Mouse (Mus musculus) layer of hippocampus, adult 9-11 months (tissue): Measurements from ENCODE around the gene Slc25a39.
A peak's percentile ranks its signal among the peaks of the same experiment; 100 is the strongest.
"Not testable (repeated sequence)": the region's sequence is repeated elsewhere in the genome, so short reads cannot be mapped to it uniquely, and the experiment has no call there.

Experiments used
- DNase-seq: peaks from one replicate; pipeline ENCODE4 v3.0.0; 2022

Gene Slc25a39

DNA sequence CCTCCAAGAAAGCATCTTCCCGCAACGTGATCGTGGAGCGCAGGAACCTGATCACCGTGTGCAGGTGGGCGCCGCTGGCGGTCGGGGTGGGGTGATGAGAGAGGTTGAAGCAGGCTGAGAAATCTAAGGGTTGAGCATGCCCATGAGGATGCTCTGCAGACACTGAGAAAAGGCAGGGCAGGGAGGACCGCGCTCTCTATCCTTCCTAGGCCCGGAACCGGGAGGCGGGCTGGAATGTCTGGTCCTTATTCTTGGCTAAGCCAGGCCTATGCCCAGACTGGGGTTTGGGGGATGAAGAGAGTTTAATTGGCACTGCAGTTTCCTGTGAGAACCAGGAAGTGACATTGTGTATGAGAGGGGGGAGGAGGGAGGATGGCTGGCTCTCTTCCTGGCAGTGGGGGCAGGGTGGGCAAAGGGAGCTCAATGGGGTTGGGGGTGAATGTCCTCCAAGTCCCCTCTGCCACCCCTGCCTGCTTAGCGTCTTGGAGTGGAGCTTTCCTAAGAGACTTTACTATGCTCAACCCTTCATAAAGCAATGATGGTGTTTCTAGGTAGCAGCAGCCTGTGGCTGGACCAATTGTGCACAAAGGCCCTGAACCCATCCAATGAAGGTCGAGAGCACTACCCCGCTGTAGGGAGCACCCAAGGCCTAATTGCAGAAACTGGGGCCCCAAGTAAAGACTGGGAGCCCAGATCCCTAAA is 13.9 kb downstream of the Slc25a39 start:
- peak; percentile 37 for DNase-seq

DNA sequence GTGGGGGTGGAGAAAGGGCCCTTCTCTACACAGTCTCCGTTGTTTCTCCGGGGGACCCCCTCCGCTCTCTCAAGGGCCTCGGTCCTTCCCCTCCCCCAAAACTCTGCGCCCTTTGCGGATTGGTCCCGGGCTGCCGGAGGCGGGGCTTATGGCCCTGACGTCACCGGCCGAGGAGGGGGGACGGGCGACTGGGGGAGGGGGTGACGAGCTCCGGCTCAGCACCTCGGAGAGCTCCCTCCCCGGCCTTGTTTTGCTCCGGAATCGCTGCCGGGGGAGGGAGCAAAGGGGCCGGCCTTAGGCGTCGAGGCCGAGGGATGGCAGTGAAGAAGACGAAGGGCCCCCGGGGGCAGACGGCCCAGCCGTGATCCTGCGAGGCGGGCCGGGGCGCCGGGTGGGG is 14.5 kb downstream of the Slc25a39 start, which contains the start of gene Rundc3a:
Rundc3a (plus strand) TSS at position 166 of the 397 bp plus-strand sequence.
- peak; percentile 94 for DNase-seq

DNA sequence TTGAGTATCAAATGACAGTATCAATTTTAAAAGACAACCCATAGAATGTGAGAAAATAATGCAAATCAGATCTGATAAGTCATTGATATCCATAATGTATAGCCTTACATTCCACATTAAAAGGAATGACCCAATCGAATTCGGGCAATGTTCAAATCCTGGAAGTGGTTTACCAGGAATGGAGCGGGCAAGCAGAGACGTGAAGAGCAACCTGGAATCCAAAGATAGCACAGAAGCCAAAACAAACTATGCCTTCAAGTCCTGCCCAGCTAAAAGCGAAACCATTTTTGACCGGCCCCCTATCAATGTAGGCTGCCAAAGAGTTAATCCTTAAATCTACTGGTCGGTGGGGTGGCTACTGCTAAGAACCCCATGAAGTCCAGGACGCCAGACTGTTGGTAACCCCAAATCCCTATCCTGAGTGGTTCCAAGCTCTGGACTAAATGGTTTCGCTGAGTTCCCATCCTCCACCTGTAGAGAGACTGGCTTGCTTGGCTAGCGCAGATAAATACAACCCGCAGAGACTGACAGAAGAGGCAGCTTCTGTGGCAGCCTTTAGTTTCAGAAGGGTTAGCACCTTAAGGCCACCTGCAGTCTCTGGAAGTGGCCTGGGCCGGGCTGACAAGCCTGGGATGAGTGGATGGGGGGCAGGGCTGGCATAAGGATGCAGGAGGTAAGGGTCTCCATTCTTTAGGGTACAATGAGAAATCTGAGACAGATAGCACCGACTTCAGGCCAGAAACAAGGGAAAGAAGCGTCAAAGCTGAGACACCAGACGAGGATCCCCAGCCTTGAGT is 15.1 kb downstream of the Slc25a39 start:
- DNase-seq, result no peak

DNA sequence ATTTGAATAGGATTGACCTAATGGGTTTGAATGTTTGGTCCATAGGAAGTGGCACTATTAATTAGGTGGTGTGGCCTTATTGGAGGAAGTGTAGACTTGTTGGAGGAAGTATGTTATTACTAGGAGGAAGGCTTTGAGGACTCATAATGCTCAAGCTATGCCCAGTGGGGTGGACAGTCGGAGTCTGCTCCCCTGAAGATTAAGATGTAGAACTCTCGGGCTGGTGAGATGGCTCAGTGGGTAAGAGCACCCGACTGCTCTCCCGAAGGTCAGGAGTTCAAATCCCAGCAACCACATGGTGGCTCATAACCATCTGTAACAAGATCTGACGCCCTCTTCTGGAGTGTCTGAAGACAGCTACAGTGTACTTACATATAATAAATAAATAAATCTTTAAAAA is 18.3 kb downstream of the Slc25a39 start:
- not testable (repeated sequence) for DNase-seq

DNA sequence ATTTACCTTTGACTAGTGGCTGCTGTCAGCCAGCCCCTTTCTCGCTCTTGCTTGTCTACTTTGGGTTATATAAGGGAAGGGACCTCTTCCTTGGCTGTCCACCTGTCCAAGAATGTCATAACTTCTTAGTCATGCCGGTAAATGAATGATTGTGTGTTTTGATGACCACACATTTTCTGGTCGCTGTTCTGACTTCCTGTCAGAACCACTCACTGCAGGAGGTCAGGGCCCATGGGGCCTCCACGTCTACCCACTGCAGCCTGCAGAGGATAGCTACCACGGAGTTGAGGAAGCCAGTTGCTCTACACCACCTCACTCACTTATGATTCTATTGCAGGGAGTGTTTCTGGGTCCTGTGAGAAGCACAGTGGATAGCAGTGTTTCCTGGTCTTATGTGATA is 21.6 kb downstream of the Slc25a39 start:
- no peak for DNase-seq

DNA sequence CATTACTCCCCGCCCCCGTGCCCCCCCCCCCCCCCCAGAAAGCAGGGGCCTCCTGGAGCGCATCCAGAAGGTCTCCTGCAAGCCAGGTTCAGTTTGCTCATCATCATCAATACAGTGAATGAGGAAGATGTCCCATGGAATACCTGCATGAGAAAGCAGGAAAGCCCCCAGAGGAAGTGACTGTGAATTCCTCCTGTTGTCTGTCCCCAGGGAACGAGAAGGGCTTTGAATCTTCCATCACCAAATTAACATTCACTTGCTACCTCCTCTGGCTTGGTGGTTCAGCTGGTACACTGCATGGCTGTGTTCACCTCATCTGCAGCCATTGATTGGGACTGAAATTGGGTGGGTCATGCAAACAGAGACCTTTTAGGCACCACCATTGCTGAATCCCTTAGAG is 22.7 kb downstream of the Slc25a39 start:
- no peak for DNase-seq

DNA sequence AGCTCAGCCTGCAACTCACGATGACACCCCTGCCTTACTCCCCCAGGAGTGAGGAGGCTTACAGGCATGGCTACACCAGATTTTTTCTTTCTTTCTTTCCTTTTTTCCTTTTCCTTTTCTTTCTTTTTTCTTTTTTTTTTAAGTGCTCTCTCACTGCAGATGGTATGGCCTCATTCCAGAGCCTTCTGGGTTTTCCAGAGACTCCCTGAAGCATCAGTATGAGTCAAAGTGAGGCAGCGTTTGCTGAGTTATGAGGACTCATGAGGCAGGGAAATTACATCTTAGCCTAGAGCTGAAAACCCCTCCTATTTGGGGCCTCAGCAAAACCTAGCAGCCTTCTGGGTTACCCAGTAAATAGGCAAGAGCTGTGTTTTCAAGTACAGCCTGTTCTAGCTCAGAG is 23.3 kb downstream of the Slc25a39 start:
- peak; percentile 59 for DNase-seq

DNA sequence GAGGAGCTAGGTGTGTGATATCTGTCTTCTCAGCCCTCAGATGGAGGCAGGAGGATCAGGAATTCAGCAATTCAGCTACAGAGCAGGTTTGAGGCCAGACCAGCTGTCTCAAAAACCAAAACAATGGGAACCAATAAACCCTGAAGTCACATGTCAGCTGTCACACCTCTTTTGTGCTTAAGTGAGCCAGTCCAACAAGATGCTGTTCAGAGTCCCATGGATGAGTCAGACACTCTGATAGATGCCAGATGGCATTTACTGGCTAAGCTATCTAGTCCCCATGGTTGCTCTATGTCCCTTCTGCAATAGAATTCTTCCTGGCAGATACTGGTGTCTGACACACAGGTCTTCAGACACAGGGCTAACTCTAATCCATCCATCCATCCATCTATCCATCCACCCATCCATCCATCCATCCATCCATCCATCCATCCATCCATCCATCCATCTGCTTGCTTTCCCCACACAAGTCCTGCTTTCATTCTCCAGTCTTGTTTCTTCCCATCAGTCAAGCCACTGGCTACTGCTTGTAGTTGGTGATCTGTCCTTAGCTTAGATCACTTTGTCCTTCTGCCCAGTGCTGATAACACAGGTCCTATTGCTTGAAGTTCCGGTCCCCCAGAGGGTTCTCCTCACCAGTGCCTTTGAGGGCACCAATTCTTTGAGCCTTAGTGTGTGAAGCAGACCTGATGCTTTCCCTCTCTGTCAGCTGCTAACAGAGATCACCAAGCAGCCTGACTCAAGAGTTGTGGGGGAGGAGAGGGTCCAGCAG is 24.2 kb downstream of the Slc25a39 start:
- DNase-seq, result peak; percentile 44

DNA sequence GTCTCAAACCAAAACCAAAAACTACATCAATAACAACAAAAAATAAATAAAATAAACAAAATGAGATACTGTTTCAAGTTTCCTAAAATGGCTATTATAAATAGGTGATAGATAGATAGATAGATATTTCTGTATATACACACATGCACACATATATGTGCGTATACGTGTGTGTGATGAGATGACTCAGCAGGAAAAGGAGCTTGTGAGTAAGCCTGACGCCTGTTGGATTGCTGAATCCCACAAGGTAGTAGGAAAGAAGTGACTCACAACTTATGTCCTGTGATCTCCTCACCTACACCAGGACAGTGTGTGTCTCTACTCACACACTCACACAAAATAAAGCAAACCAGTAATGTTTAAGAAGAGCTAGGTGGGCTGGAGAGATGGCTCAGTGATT is 25.0 kb downstream of the Slc25a39 start:
- DNase-seq, result no peak

DNA sequence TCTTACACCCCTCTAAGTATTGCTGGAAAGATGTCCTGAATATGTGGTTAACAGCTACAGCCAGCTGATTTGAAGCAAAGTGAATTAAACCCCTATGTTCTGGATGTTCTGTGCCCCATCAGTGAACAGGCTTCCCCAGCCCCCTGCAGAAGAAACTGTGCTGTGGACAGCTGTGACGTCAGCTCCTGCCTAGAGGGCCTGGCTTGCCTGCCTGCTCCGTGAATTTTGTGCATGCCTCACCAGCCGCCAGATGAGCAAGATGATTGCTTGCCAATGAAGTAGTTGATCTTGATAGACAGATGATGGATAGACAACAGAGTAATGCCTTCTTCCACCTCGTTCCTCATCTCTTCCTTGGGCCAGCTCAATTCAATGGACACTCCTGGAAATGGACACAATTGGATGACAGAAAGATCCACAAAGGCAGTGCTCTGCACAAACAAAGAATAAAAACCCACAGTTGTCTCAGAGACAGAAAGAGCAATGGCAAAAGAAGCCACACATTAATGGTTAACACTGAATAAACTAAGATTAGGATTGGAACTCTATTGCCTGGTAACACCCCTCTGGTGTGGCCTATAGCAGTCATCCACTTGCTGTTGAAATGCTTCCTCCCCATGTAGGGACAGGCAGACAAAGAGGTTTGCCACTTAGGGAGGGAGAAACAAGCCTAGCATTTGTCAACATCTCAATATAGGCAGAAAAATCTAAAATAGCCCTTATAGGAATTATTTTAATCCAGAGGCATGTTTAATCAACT is 26.2 kb downstream of the Slc25a39 start:
- no peak for DNase-seq

DNA sequence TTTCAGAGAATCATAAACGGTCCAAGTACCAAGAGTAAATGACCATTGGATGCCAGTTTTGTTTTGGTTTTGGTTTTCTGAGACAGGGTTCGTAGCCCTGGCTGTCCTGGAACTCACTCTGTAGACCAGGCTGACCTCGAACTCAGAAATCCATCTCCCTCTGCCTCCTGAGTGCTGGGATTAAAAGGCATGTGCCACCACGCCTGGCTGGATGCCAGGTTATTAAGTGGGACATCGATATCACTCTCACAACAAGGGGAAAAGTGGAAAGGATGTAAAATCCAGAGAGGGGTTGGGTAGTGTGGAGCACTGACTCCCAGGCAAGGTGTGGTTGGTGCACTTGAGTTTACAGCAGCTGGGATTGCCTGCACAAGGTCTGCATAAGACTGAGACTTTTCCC is 27.7 kb downstream of the Slc25a39 start:
- no peak for DNase-seq

DNA sequence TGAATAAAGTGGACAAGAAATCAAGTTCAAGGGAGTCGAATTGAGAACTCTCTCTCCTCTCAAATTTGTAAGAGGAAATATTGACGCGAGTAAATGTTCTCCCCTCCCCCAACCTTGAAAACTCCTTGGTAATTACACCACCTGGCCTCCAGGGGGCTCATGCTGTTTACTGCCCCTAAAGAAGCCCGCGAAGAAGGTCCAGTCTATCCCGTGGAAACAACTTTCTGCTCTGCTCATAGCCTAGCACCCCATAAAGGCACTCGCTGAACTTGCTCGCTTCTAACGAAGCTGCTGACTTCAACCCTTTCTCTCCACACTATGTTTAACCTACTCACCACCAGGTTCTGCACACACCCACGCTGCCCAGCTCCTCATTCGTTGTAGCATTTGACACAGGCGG is 30.6 kb downstream of the Slc25a39 start:
- no peak for DNase-seq

DNA sequence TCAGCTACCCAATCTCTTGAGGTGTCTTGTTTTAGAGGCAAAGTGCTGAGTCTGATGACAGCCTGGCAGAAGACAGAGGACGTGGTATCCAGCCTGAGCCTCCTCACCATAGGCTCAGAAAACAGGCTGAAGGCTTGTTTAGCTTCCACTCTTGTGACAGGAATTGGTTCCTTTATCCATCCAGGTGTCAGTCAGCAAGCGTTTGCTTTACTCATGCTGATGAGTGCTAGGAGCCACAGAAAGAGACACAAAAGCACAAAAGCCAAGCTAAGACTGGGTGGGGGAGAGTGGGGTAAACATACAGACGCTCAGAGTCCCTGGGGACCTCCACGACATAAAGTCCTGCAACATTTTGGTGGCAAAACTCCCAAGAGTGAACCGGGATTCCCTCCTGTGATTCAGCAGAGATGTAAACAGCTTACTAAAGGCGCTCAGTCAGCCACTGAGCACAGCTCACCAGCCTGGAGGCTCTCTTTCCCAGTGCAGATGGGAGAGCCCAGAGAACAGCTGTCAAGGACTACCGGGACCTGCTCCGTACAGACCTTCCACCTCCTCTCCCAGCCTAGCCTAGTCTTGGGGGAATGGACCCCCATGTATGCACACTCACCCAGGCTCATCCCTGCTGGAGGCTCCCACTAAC is 31.4 kb downstream of the Slc25a39 start:
- DNase-seq, result no peak

DNA sequence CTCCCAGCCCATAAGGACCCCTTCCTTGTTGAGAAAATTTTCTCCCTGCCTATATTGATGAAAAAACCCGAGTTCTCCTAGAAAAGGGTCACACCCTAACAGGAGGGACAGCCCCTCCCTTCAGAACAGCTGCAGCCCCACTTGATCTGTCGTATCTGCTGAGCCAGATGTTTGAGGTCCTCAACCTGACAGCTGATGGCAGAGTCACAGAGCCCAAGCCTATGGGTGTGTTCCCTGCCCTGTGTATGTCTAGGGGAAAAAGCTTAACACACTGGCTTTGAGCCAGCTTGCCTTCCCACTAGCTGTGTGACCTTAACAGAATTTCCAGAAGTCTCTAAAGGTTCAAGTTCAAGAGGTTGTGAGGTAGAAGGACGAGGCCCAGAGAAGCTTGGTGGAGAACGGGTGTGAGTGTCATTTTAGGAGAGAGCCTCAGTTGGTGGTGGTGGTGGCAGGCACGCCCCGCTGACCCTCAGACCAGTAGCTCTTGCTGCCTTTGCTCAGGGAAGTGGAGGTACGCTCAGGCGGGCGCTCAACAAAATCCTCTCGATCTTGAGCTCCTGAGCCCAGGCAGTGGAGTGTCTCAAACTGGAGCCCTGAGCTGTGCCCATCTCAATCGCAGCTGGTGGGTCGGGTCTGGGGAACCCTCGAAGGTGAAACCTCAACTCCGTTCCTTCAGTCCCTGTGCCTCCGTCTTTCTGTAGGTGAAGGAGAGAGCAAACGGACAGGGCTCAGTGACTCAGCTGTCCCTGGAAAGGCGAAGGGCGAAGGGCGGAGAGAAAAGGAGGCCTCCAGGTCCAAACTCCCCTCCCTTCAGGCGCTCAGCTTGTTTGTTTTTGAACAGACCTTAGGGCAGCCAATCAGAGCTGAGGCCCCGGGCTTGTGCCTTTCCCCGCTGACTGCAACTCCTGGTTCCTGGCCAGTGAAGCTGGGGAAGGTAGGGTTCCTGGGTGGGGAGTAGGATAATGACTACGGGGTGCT is 32.3 kb downstream of the Slc25a39 start:
- no peak for DNase-seq

DNA sequence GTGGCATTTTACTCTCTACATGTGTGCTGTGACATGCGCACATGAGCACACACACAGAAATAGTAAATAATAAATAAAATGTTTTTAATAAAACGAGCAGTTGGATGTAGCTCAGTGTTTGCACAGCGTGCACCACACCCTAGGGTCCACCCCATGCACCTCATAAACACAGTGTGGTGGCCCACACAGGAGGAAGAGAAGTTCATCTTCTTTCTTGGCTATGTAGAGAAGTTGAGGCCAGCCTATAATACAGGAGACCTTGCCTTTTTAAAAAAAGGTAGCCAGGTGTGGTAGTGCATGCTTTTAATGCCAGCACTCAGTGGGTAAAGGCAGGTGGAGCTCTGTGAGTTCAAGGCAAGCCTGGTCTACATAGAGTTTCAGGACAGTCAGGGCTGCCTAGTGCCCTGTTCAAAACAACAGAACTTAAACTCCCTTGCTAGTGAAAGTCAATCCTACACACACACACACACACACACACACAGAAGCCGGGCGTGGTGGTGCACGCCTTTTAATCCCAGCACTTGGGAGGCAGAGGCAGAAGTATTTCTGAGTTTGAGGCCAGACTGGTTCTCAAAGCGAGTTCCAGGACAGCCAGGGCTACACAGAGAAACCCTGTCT is 33.5 kb downstream of the Slc25a39 start:
- no peak for DNase-seq

DNA sequence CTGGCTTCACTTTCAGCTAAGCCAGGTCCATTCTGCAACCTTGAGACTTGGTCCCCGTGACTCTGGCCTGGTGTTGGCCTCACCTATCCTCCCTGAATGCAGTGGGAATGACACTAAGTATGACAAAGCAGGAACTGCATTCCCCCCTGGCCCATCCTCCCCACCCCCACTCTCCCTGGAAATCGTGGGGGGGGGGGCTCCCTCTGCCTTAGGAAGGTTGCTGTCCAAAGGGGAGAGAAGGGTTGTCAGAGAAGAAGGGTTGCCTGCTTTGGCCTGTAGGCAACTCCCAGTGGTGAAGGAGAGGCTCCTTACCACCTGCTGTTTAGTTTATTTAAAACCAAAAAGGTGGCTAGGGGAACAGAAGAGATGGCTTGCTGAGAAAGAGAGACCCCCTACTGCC is 34.1 kb downstream of the Slc25a39 start:
- no peak for DNase-seq

DNA sequence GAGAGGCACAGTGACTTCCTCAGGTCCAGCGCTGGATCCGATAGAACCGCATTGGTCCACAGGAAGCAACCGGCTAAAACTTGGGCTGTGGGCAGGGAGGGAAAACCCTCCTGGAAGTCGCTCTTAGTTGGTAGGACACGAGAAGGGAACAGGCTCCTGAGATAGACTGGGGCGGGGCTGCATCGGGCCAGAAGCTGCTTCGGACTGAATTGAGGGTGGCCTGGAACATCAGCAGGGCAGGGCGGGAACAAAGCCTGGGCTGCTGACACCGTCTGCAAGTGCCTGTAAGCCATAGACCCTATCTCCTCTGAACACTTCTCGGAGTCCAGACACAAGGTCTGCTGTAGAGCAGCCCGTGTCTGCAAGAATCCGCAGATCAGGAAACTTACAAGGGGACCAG is 34.8 kb downstream of the Slc25a39 start:
- DNase-seq, result no peak

DNA sequence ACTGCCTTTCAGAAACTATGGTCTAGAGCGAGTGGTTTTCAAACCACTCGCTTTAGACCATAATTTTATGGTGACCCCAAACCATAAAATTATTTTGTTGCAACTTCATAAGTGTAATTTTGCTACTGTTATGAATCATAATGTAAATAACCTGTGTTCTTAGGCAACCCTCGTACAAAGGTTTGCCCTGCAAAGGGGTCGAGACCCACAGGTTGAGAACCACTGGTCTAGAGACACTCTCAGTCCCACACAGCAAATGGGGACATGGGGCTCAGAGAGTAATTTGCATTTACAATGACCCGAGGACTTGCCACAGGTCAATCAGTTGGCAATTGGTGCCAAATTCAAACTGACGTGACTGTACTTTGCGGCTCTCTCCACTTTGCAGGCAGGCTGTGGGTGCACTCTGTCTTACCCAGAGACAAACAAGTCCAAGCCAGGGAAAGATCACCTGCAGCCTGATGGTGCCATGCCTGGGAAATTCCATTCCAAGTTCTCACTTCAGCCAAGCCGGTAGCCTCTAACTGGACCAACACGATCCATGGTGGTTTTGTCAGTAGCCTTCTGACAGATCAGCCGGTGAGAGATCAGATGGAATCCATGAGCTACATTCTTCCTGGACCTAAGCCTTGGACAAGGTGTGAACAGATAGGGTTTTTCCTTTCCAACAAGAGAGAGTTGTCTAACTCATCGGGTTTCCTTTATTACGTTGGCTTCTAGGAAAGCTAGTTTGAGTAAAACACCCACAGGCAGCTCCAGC is 35.6 kb downstream of the Slc25a39 start:
- no peak for DNase-seq

DNA sequence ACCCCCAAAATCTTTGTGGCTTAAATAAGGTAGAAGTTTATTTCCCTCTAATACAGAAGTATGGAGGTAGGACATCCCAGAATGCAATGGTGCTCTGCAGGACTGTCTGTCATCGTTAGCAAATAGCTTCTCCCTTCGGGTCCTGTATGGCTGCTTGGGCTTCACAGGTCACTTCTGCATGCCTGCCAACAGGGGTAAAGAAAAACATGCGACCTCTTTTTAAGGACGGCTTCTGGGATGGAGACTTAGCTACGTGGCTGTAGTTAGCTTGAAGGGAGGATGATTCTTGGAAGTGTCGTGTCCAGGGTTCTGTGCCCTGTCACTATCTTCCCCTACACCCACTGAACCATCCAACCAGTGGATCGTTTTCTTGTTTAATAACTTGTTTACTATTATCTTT is 37.5 kb downstream of the Slc25a39 start:
- DNase-seq, result no peak

DNA sequence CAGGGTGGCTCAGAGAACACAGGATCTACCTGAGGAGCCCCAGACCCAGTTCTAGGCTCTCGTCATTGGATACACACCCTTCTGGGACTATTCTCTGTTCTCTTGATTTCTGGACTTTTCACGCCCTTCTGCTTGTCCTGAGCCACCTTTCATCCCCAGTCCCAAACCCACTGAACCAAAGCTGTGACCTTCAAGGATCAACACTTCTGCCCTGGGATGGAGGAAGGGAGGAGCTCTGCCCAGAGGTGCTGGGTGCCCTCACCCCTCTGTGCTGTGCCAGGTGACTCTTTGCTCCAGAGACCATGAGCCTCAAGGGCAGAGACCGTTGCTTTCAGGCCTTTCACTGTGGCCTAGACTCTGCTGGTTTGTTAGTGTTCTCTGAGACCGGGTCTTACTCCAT is 38.5 kb downstream of the Slc25a39 start:
- DNase-seq, result no peak
